Mouse (Mus musculus): ENCODE data around the gene Zfp978.
A peak's percentile ranks its signal among the peaks of the same experiment; 100 is the strongest.
"Not testable (repeated sequence)": the region's sequence is repeated elsewhere in the genome, so short reads cannot be mapped to it uniquely, and the experiment has no call there.

Zfp978 gene

DNA sequence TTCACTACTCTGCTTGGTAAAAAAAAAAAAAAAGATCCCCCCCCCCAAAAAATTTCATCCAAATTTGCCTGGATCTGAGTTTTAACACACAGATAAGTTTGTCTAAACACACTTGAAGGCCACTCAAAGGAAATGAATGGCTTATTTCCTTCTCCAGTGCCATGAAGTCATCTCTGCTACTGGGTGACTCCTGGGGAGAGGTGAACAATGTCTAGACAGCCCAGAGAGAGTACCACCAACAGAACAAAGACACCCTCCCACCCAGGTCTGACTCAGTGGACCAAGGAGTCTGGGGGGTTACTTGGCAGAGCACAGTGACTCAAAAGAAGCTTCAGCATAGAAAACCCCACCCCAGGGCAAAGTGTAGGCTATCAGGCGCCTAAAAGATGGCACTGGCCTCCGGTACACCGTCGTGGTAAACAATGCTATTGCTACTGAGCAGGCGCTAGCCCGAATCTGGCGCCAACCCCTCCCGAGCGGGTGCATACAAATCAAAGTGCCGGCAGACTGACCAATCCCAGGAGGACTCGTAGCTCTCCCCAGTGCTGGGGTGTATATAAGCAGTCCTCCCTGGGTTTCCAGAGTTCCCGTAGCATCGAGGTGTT, 9.6 kb upstream of the Zfp978 start:
- not testable (repeated sequence) for DNase-seq

DNA sequence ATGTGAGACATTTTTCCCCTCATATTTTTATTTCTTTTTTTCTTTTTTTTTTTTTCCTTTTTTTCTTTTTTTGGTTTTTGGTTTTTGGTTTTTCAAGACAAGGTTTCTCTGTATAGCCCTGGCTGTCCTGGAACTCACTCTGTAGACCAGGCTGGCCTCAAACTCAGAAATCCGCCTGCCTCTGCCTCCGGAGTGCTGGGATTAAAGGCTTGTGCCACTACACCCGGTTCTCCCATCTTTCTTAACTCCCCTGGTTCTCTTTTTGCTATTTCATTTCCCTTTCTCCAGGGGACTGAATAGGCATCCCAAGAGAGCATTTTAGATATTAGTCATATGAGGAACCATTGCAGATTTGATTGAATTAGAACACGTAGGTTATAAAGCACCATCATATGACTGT, 7.5 kb upstream of the Zfp978 start:
- DNase-seq: not testable (repeated sequence)

DNA sequence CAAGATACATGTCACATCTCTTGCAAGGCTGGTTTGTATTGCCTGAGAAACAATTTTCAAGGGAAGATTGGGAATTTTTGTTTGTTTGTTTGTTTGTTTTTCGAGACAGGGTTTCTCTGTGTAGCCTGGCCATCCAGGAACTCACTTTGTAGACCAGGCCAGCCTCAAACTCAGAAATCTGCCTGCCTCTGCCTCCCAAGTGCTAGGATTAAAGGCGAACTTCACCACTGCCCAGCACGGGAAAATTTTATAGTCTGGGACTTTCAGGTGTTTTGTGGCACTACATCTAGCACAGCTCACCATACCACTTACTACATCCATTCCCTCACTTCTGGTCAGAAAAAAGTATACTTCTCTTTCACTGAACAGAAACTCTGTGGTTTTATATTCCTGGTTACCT, 5.1 kb upstream of the Zfp978 start:
- not testable (repeated sequence) for DNase-seq

- not testable (repeated sequence) for DNase-seq
Observed at GRCm38 (mm10) chr4:147357195-147357594, 3.9 kb upstream of the Zfp978 start.

GRCm38 (mm10) chr4:147361872-147362271, 769 bp downstream of the Zfp978 start:
- not testable (repeated sequence) for DNase-seq

GRCm38 (mm10) chr4:147369564-147369963, 8.5 kb downstream of the Zfp978 start:
- not testable (repeated sequence) for DNase-seq

DNA sequence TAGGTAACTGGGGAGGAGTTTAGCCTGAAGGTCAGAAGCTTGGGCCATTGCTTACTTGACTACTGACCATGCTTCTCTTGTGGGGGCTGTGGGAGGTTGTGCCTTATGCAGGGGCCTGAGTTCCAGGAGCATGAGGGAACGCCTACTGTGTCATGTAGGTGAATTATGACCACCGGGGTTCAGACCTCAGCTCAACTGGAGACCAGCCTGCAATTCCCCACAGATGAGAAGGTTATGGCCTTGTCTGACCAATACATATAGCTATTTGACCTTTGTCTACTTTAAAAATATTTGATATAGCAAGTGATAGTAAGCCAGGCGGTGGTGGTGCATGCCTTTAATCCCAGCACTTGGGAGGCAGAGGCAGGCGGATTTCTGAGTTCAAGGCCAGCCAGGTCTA, 22.1 kb downstream of the Zfp978 start:
- DNase-seq: not testable (repeated sequence)

- not testable (repeated sequence) for DNase-seq
Observed at GRCm38 (mm10) chr4:147397201-147397600, 36.1 kb downstream of the Zfp978 start.

DNA sequence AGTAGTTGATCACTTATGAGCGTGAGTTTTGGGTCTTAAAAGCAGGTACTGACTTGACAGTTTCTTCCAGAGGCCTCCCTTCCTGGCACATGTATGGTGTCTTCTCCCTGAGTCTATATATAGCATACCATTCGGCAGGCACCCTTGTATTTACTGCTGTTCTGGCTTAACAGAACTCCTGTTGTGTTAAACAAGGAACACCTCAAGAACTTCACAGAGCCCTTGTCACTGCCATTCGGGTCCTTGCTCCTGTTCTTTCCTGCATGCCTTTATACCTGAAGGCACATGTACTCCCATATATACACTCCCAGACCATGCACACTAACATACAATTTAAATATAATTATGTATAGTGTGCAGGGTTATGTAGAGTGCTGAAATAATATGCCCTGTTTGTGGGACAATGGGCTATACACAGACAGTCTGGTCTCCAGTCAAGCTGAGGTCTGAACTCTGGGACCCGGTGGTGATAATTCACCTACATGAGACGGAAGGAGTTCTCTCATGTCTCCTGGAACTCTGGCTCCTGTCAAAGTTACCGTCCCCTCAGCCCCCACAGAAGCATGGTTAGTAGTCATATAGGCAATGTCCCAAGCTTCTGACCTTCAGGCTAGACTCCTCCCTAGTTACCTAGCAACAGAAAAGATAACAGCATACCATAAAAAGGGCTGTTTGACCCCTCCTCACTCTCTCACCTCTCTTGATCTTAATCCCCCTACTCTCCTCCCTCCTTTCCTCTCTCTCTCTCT, 37.0 kb downstream of the Zfp978 start:
- not testable (repeated sequence) for DNase-seq

DNA sequence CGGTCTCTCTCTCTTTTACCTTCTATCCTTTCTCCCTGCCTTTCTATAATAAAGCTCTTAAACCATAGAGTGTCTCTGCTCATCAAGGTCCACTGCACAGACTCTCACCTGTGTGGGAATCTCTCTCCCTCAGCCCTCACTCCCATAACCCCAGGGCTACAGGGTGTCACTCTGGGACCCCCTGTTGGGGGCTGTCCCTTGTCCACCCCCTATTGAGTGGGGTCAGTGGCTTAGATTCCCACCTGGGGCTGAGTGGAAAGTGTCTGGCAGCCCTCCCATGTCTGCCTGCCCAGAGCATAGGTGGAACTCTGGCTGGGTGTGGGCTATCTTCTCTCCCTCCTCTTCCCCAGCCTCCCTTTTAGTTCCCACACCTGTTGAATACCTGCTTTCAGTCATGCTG, 37.6 kb downstream of the Zfp978 start:
- DNase-seq: not testable (repeated sequence)

- not testable (repeated sequence) for DNase-seq
Observed at GRCm38 (mm10) chr4:147399505-147399904, 38.4 kb downstream of the Zfp978 start.

- not testable (repeated sequence) for DNase-seq
Observed at GRCm38 (mm10) chr4:147400031-147400847, 39.1 kb downstream of the Zfp978 start.

- DNase-seq: not testable (repeated sequence)
Observed at GRCm38 (mm10) chr4:147400848-147401715, 40.0 kb downstream of the Zfp978 start.

- not testable (repeated sequence) for DNase-seq
Observed at GRCm38 (mm10) chr4:147401736-147402506, 40.8 kb downstream of the Zfp978 start.

DNA sequence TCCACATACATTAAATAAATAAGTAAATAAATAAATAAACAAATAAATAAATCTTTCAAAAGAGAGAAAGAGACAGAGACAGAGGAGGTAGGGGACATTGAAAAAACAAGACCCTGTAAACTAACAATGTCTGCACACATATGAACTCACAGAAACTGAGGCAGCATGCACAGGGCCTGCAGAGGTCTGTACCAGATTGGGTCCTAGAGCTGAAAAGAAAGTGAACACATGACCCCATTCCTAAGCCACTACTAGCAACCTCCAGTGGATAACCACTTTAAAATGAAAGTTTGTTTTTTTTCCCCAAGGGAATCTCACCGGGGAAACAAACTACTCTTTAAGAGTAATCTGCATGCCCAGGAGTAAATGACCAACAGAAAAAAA, 41.4 kb downstream of the Zfp978 start:
- not testable (repeated sequence) for DNase-seq

DNA sequence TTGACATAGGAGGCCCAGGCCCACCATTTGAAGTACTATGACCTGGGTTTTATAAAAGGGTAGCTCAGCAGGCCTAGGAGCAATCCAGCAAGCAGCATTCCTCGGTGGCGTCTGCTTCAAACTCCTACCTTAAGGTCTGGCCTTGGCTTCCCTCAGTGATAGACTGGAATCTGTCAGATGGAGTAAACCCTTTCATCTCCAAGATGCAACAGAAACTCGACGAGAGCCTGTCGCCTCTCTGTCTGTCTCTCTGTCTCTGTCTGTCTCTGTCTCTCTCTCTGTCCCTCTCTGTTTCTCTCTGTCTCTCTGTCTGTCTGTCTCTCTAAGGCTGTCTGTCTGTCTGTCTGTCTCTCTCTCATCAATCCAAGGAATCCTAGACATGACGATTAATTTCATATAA, 42.4 kb downstream of the Zfp978 start:
- DNase-seq: not testable (repeated sequence)

DNA sequence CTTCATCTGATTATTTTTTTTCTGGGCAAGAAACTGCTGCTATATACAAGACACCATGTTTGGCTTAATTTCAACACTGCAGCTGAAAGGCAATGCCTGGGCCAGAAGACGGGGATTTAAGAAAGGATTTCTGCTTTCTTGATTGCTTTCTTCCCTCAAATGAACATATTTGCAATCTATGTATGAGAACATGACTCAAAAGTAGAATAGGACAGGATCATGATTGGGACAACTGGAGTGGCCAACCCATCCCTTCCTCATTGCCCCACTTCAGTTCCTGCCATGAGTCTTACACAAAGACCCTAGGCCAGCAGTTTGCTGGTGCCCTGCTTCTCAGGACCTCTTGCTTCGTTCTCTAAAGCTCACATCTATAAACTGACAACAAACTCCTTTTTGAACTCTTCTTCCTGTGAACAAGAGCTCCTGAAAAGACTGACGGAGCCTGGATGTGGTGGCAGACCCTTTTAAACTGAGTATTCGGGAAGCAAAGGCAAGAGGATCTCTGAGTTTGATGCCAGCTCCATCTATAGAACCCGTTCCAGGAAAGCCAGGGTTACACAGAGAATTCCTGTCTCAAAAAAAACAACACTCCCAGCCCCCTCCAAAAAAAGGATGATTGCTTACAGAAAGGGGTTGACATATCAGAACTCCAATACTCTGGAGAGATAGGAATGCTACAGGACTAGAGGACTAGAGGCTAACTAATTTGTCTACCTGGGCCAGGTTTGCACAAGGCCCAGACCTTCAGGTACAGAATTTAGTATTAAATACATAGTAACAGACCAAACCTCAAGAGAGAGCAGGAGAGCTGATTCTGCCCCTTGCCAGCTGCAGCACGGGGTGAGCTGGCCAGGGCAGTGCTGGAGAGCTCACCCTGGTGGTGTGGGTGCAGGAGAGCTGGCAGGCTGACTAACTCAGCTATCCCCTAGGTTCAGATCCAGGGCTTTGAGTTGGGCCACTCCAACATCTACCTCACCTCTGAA, 43.1 kb downstream of the Zfp978 start:
- not testable (repeated sequence) for DNase-seq

DNA sequence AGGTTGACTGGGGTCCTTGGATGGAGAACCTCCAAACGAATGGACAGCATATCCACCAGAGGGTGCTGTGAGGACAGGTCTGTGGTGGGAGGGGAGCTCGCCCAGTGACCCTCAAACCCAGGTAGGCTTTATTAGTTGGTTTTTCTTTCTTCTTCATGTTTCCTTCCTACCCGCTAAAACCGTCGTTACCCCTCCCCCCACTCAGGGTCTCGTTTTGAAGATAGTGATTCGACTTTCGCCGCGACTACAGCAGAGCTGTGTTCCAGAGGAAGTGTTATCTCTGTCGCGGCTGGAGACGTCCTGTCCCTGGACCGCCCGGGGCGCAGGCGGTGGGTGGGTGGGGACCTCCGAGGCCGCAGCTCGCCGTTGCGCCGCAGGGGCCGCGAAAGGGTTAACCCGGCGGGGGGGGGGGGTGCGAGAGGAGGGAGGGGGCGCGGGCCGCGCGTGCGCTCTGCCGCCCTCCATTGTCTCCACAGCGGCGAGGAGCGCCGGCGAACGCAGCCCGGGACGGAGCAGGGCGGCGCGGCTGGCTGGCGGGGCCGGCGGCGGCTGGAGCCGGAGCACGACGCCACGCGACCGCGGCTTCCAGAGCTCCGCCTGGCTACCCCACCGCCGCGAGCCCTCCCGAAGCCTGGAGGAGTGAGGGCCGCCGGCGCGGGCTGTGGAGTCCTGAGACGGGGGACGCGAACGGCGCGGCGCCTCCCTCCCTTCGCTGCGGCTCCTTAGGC, 45.8 kb downstream of the Zfp978 start:
- peak; percentile 62 for DNase-seq

GRCm38 (mm10) chr4:147407463-147407822, 46.3 kb downstream of the Zfp978 start:
- DNase-seq: no peak

DNA sequence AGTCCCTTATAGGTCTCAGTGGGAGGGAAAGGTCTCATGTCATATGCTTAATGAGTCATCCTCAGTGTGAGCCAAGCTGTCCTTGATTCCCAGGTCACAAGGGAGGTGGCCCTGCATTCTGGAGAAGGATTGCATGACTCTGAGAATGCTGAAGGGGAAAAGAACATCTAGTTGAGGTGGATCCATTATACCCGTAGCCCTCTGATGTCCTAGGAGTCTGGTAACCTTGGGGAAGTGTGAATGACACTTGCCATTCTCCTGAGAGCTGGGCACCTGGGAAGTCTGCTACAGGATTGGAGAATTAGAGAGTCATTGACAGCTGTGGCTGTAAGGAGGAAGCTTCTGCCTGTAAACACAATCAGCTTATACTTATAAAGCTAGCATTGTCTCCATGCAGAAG, 55.3 kb downstream of the Zfp978 start:
- DNase-seq: not testable (repeated sequence)

Data from kidney, postnatal 10 days (tissue).